Mouse (Mus musculus): ENCODE results near the gene 4933407L21Rik. TPM values are rescaled to one million over a fixed set of nuclear protein-coding genes. Genes with fewer than 3 reads are reported as not detected.

4933407L21Rik gene
- total and polyA plus RNA-seq, 3 experiments = not detected

GRCm38 (mm10) chr1:85899388-85899761 is 28.9 kb upstream of the 4933407L21Rik start:
- Histone ChIP-seq H3K9ac (ENCODE audit: low read depth, low read length) (no peak overlapping the region), H3K4me3 (no peak overlapping the region), H3K27ac (peak overlapping the region; percentile 28; the same call in 1 of the 2 replicates), H3K27me3 (ENCODE audit: control insufficient read depth, insufficient read depth, low read length) (no peaks in the 10 kb centered on the region), H3K36me3 (ENCODE audit: control insufficient read depth, insufficient read depth, low read length) (peaks cover 3% of the 10 kb centered on the region), H3K79me2 (replicated peaks; ENCODE audit: control insufficient read depth, insufficient read depth, low read length) (no peaks in the 10 kb centered on the region), H3K4me1 (ENCODE audit: control insufficient read depth, insufficient read depth, low read length) (peaks cover 36% of the 10 kb centered on the region)
- TF ChIP-seq POLR2A (IDR thresholded peaks at IDR 0.05; ENCODE audit: insufficient read depth, low read depth, low read length) = no peak
- no peak for TF ChIP-seq EP300 (IDR thresholded peaks at IDR 0.05; ENCODE audit: insufficient read depth, low read depth, low read length)
- peak; percentile 43; the same call in 1 of the 2 replicates for TF ChIP-seq CTCF (IDR thresholded peaks at IDR 0.05)
- intact Hi-C loops (cut with DNase I) = no loop called here
- DNase-seq = no peak

- H3K36me3 ChIP-seq (ENCODE audit: control insufficient read depth, insufficient read depth, low read length) = peaks cover 3% of the 10 kb centered on the region
- TF ChIP-seq POLR2A (IDR thresholded peaks at IDR 0.05; ENCODE audit: insufficient read depth, low read depth, low read length) (no peak), CTCF (IDR thresholded peaks at IDR 0.05) (no peak), EP300 (IDR thresholded peaks at IDR 0.05; ENCODE audit: insufficient read depth, low read depth, low read length) (no peak)
- 14% methylated on average over 7 of the region's 7 CpGs for WGBS
- H3K27ac ChIP-seq = peak overlapping the region; percentile 67
- no peaks in the 10 kb centered on the region for H3K79me2 ChIP-seq (replicated peaks; ENCODE audit: control insufficient read depth, insufficient read depth, low read length)
- peaks cover 36% of the 10 kb centered on the region for H3K4me1 ChIP-seq (ENCODE audit: control insufficient read depth, insufficient read depth, low read length)
- intact Hi-C loops (cut with DNase I) = loop anchor here (5.0 kb wide), 1 partner anchor 108 kb away; the partner anchor contains the start of gene Cab39
- no peaks in the 10 kb centered on the region for H3K27me3 ChIP-seq (ENCODE audit: control insufficient read depth, insufficient read depth, low read length)
- DNase-seq = peak in 1 of 2 experiments; percentile 26
- no peak overlapping the region for H3K4me3 ChIP-seq
- H3K9ac ChIP-seq (ENCODE audit: low read depth, low read length) = peak overlapping the region; percentile 10; the same call in 1 of the 2 replicates
These were observed 27.6 kb upstream of the 4933407L21Rik start for GRCm38 (mm10) chr1:85900521-85901333.

GRCm38 (mm10) chr1:85901516-85902107 is 26.7 kb upstream of the 4933407L21Rik start:
- Histone ChIP-seq H3K36me3 (ENCODE audit: control insufficient read depth, insufficient read depth, low read length) (peaks cover 3% of the 10 kb centered on the region), H3K27me3 (ENCODE audit: control insufficient read depth, insufficient read depth, low read length) (no peaks in the 10 kb centered on the region), H3K4me1 (ENCODE audit: control insufficient read depth, insufficient read depth, low read length) (peaks cover 33% of the 10 kb centered on the region), H3K9ac (ENCODE audit: low read depth, low read length) (no peak overlapping the region), H3K79me2 (replicated peaks; ENCODE audit: control insufficient read depth, insufficient read depth, low read length) (no peaks in the 10 kb centered on the region), H3K4me3 (no peak overlapping the region), H3K27ac (peak overlapping the region; percentile 67)
- WGBS = 32% methylated on average over 3 of the region's 3 CpGs
- peak; percentile 46 to 54 for DNase-seq
- intact Hi-C loops (cut with DNase I) = loop anchor here (5.0 kb wide), 1 partner anchor 109 kb away; the partner anchor contains the start of gene Cab39
- TF ChIP-seq EP300 (IDR thresholded peaks at IDR 0.05; ENCODE audit: insufficient read depth, low read depth, low read length) (no peak), CTCF (IDR thresholded peaks at IDR 0.05) (no peak), POLR2A (IDR thresholded peaks at IDR 0.05; ENCODE audit: insufficient read depth, low read depth, low read length) (no peak)

- Histone ChIP-seq H3K4me3 (no peak overlapping the region), H3K36me3 (ENCODE audit: control insufficient read depth, insufficient read depth, low read length) (peaks cover 3% of the 10 kb centered on the region), H3K9ac (ENCODE audit: low read depth, low read length) (no peak overlapping the region), H3K27ac (peak overlapping the region; percentile 7; the same call in 1 of the 2 replicates), H3K27me3 (ENCODE audit: control insufficient read depth, insufficient read depth, low read length) (no peaks in the 10 kb centered on the region), H3K79me2 (replicated peaks; ENCODE audit: control insufficient read depth, insufficient read depth, low read length) (no peaks in the 10 kb centered on the region), H3K4me1 (ENCODE audit: control insufficient read depth, insufficient read depth, low read length) (peaks cover 28% of the 10 kb centered on the region)
- 0 out of 2 replicates have a peak, but pooled peaks have one; percentile 5 for TF ChIP-seq EP300 (IDR thresholded peaks at IDR 0.05; ENCODE audit: insufficient read depth, low read depth, low read length)
- no peak for TF ChIP-seq CTCF (IDR thresholded peaks at IDR 0.05)
- 10% methylated on average over 7 of the region's 7 CpGs for WGBS
- DNase-seq = peak; percentile 51 to 55
- intact Hi-C loops (cut with DNase I) = loop anchor here (5.0 kb wide), 1 partner anchor 110 kb away; the partner anchor contains the start of gene Cab39
These were observed 26.1 kb upstream of the 4933407L21Rik start for GRCm38 (mm10) chr1:85902108-85902561.

GRCm38 (mm10) chr1:85906892-85907291 is 21.4 kb upstream of the 4933407L21Rik start:
- no peaks in the 10 kb centered on the region for H3K79me2 ChIP-seq (replicated peaks; ENCODE audit: control insufficient read depth, insufficient read depth, low read length)
- no peak overlapping the region for H3K9ac ChIP-seq (ENCODE audit: low read depth, low read length)
- TF ChIP-seq CTCF (IDR thresholded peaks at IDR 0.05) (no peak), POLR2A (IDR thresholded peaks at IDR 0.05; ENCODE audit: insufficient read depth, low read depth, low read length) (no peak), EP300 (IDR thresholded peaks at IDR 0.05; ENCODE audit: insufficient read depth, low read depth, low read length) (no peak)
- intact Hi-C loops (cut with DNase I) = no loop called here
- H3K4me3 ChIP-seq = no peak overlapping the region
- H3K4me1 ChIP-seq (ENCODE audit: control insufficient read depth, insufficient read depth, low read length) = peaks cover 5% of the 10 kb centered on the region
- no peak overlapping the region for H3K27ac ChIP-seq
- no peaks in the 10 kb centered on the region for H3K36me3 ChIP-seq (ENCODE audit: control insufficient read depth, insufficient read depth, low read length)
- no peak for DNase-seq
- WGBS = 71% methylated on average over 12 of the region's 12 CpGs
- no peaks in the 10 kb centered on the region for H3K27me3 ChIP-seq (ENCODE audit: control insufficient read depth, insufficient read depth, low read length)

Data from heart, adult 2 months (tissue).